8 mouse cellular contexts compared by ENCODE assay signal in the genomic region with DNA sequence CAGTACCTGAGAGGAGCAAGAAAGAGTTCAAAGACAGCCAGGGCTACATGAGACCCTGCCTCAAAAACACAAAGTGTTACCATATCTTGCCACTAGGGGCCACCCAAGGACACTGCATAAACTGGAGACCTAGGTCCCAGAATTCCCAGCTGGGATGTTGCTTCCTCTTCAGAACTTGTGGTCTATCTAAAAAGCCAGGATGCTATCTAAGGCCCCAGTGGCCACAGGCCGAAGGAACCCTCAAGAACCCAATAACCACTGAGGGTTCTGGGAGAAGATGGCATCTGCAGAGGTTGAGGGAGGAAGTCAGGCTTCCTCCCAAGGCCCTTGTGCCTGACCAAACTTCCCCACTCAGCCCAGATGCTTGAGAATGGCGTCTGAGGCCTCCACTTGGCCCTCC. TPM values are rescaled to one million over a fixed set of nuclear protein-coding genes. Genes with fewer than 3 reads are reported as not detected.
DNase-seq lines count a peak whose midpoint lies in the region; ATAC-seq lines count a peak whose summit lies in the region.

No protein-coding gene starts in this region.

- no peaks in the 10 kb centered on the region for H3K9me3 ChIP-seq in limb, embryonic 13.5 days

- H3K27me3 ChIP-seq in limb, embryonic 13.5 days, result no peaks in the 10 kb centered on the region

- H3K4me2 ChIP-seq in limb, embryonic 13.5 days (replicated peaks), result no peak overlapping the region

- peak; percentile 28; the same call in 1 of the 2 replicates for ATAC-seq in limb, embryonic 13.5 days (ENCODE audit: low FRiP score, low read depth)

- no peak overlapping the region for H3K27ac ChIP-seq in limb, embryonic 13.5 days

- no peak overlapping the region for H3K9ac ChIP-seq in limb, embryonic 13.5 days

- H3K4me3 ChIP-seq in limb, embryonic 13.5 days, result no peak overlapping the region

- DNase-seq in urinary bladder, adult 18-20 months (ENCODE audit: low spot score in 2 of 2), result peak; percentile 8 to 42
- no peak for DNase-seq in urinary bladder, postnatal 10 days (ENCODE audit: low spot score)
- peak; percentile 64 for DNase-seq in cerebellum, adult 8-10 months
- DNase-seq in frontal cortex, postnatal 25 days (ENCODE audit: low spot score in 2 of 2), result peak; percentile 50 to 56
- peak; percentile 75 for DNase-seq in kidney, adult 9 months
- DNase-seq in ovary, postnatal 10 days (ENCODE audit: low spot score), result peak; percentile 55
- peak; percentile 66 for DNase-seq in thymus, postnatal 14 days

- peaks cover 23% of the 10 kb centered on the region for H3K4me1 ChIP-seq in limb, embryonic 13.5 days

- H3K36me3 ChIP-seq in limb, embryonic 13.5 days, result no peaks in the 10 kb centered on the region

- 48% methylated on average over 2 of the region's 2 CpGs for WGBS in limb, embryonic 13.5 days

RNA-seq across cellular contexts. Expression of a gene that starts 30.2 kb away (rescaled TPM):
- polyA plus RNA-seq in limb, embryonic 13.5 days (2015; fragmentation: Nextera tagmentation; extraction: Ambion mirVana), result 79.8 and 87.5 TPM in 2 replicates

RNA-seq across cellular contexts. Expression of a gene that starts 34.4 kb away (rescaled TPM):
- polyA plus RNA-seq in limb, embryonic 13.5 days (2015; fragmentation: Nextera tagmentation; extraction: Ambion mirVana), result 201 and 204 TPM in 2 replicates

RNA-seq across cellular contexts. Expression of a gene that starts 48.2 kb away (rescaled TPM):
- polyA plus RNA-seq in limb, embryonic 13.5 days (2015; fragmentation: Nextera tagmentation; extraction: Ambion mirVana), result 13.2 and 14.9 TPM in 2 replicates

RNA-seq across cellular contexts. Expression of a gene that starts 53.3 kb away (rescaled TPM):
- polyA plus RNA-seq in limb, embryonic 13.5 days (2015; fragmentation: Nextera tagmentation; extraction: Ambion mirVana), result 153 and 155 TPM in 2 replicates
